In the genomic region with DNA sequence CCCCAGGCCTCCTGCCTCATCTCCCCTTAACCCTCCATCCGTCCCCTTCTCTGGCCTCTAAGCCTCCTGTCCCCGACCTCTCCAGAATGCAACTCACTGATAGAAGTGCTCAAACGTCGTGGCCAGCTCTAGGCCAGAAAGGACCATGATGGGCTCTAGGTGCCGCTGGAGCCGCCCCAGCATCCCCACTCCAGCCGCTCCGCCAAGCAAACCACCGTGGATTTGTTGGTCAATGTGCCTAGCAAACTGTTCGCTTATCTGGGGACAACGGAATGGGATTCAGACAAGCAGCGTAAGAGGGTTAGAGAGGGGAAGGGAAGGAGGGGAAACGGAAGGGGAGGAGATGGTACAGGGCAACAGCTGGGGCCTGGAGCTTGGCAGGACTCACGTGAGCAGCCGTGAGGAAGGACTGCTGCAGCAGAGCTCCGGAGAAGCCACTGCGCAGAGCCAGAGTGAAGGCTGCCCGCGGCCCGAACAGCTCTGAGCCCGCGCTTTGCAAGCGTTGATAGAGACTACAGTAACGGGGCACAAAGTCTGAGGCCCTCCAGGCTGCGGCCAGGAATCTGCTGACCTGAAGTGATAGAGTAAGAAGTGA, we compare ENCODE assay signal across 8 mouse cellular contexts. TPM values are rescaled to one million over a fixed set of nuclear protein-coding genes. Genes with fewer than 3 reads are reported as not detected.
DNase-seq lines count a peak whose midpoint lies in the region; ATAC-seq lines count a peak whose summit lies in the region.

No protein-coding gene starts in this region.

- no peak overlapping the region for H3K27ac ChIP-seq in lung, embryonic 15.5 days
- H3K27ac ChIP-seq in embryonic facial prominence, embryonic 14.5 days (replicated peaks; ENCODE audit: low read depth, low read length) = no peak overlapping the region
- peak overlapping the region; percentile 59 for H3K27ac ChIP-seq in limb, embryonic 10.5 days

- peak; percentile 58; the same call in 1 of the 2 replicates for ATAC-seq in lung, embryonic 15.5 days (ENCODE audit: borderline replicate concordance, extremely low read depth, low FRiP score, low TSS enrichment)
- peak; percentile 59; the same call in 1 of the 2 replicates for ATAC-seq in embryonic facial prominence, embryonic 14.5 days (ENCODE audit: low read depth)
- ATAC-seq in CD4-positive, CD25-positive, alpha-beta regulatory T cell, adult 4 months = no peak
- ATAC-seq in frontal cortex, adult (ENCODE audit: low TSS enrichment) = no peak

- peak overlapping the region; percentile 45 for H3K4me2 ChIP-seq in lung, embryonic 15.5 days
- peak overlapping the region; percentile 42 for H3K4me2 ChIP-seq in embryonic facial prominence, embryonic 14.5 days (ENCODE audit: low read depth, low read length)

- peaks cover 6% of the 10 kb centered on the region for H3K4me1 ChIP-seq in lung, embryonic 15.5 days
- no peaks in the 10 kb centered on the region for H3K4me1 ChIP-seq in embryonic facial prominence, embryonic 14.5 days (ENCODE audit: control insufficient read depth, insufficient read depth, low read length)
- peaks cover 24% of the 10 kb centered on the region for H3K4me1 ChIP-seq in limb, embryonic 10.5 days

- peaks cover 28% of the 10 kb centered on the region for H3K27me3 ChIP-seq in lung, embryonic 15.5 days
- peaks cover 6% of the 10 kb centered on the region; the same call in 1 of the 2 replicates for H3K27me3 ChIP-seq in embryonic facial prominence, embryonic 14.5 days (replicated peaks; ENCODE audit: control insufficient read depth, insufficient read depth, low read length)
- H3K27me3 ChIP-seq in limb, embryonic 10.5 days (ENCODE audit: low read depth, poor library complexity, severe bottlenecking) = peaks cover 46% of the 10 kb centered on the region

- no peak for DNase-seq in lung, postnatal 36 days
- DNase-seq in embryonic facial prominence, embryonic 14.5 days (ENCODE audit: low spot score) = peak; percentile 34
- DNase-seq in limb, embryonic 10.5 days (ENCODE audit: low spot score) = no peak
- DNase-seq in retina, postnatal 1 day = peak; percentile 62
- no peak for DNase-seq in layer of hippocampus, postnatal 25 days (ENCODE audit: extremely low spot score in 1 of 2, low spot score in 1 of 2)

- peak overlapping the region; percentile 25 for H3K4me3 ChIP-seq in lung, embryonic 15.5 days
- peak overlapping the region; percentile 31 for H3K4me3 ChIP-seq in embryonic facial prominence, embryonic 14.5 days (ENCODE audit: low read depth, low read length)
- peak overlapping the region; percentile 41 for H3K4me3 ChIP-seq in limb, embryonic 10.5 days

- H3K9ac ChIP-seq in lung, embryonic 15.5 days = peak overlapping the region; percentile 19
- H3K9ac ChIP-seq in embryonic facial prominence, embryonic 14.5 days (ENCODE audit: low read depth, low read length) = peak overlapping the region; percentile 41

- no peaks in the 10 kb centered on the region for H3K9me3 ChIP-seq in lung, embryonic 15.5 days
- no peaks in the 10 kb centered on the region for H3K9me3 ChIP-seq in embryonic facial prominence, embryonic 14.5 days (ENCODE audit: control insufficient read depth, low read length)
- no peaks in the 10 kb centered on the region for H3K9me3 ChIP-seq in limb, embryonic 10.5 days (replicated peaks)

- H3K36me3 ChIP-seq in lung, embryonic 15.5 days = no peaks in the 10 kb centered on the region
- H3K36me3 ChIP-seq in embryonic facial prominence, embryonic 14.5 days (ENCODE audit: control insufficient read depth, insufficient read depth, low read length) = no peaks in the 10 kb centered on the region
- no peaks in the 10 kb centered on the region for H3K36me3 ChIP-seq in limb, embryonic 10.5 days

- 17% methylated on average over 25 of the region's 25 CpGs for WGBS in lung, embryonic 15.5 days
- WGBS in embryonic facial prominence, embryonic 14.5 days = 34% methylated on average over 25 of the region's 25 CpGs
- 47% methylated on average over 25 of the region's 25 CpGs for WGBS in limb, embryonic 10.5 days

RNA-seq across cellular contexts. Expression of a gene that starts 24.0 kb away (rescaled TPM):
- polyA plus RNA-seq in lung, embryonic 15.5 days (2015; fragmentation: Nextera tagmentation; extraction: Ambion mirVana) = 43.0 and 51.3 TPM in 2 replicates
- polyA plus RNA-seq in embryonic facial prominence, embryonic 14.5 days (2014; fragmentation: Nextera tagmentation; extraction: Ambion mirVana) = 34.5 and 36.9 TPM in 2 replicates
- 70.1 and 78.6 TPM in 2 replicates for polyA plus RNA-seq in limb, embryonic 10.5 days (2016; fragmentation: Nextera tagmentation; extraction: Ambion mirVana)
- polyA plus RNA-seq in CD4-positive, CD25-positive, alpha-beta regulatory T cell, adult 4 months (2017; shearing (Covaris generic)) = 1 to 10 TPM; 6.4 to 6.9 TPM
- total RNA-seq in layer of hippocampus, postnatal 25 days (2021) = 1 to 10 TPM; 5.1 to 6.7 TPM

RNA-seq across cellular contexts. Expression of a gene that starts 25.7 kb away (rescaled TPM):
- polyA plus RNA-seq in lung, embryonic 15.5 days (2015; fragmentation: Nextera tagmentation; extraction: Ambion mirVana) = 2.9 and 3.4 TPM in 2 replicates
- polyA plus RNA-seq in embryonic facial prominence, embryonic 14.5 days (2014; fragmentation: Nextera tagmentation; extraction: Ambion mirVana) = 5.5 and 6.0 TPM in 2 replicates
- 2.4 and 5.6 TPM in 2 replicates for polyA plus RNA-seq in limb, embryonic 10.5 days (2016; fragmentation: Nextera tagmentation; extraction: Ambion mirVana)
- polyA plus RNA-seq in CD4-positive, CD25-positive, alpha-beta regulatory T cell, adult 4 months (2017; shearing (Covaris generic)) = 1 to 10 TPM; 4.2 to 5.6 TPM
- 10 to 100 TPM; 51.1 to 57.4 TPM for total RNA-seq in layer of hippocampus, postnatal 25 days (2021)

RNA-seq across cellular contexts. Expression of a gene that starts 33.0 kb away (rescaled TPM):
- polyA plus RNA-seq in lung, embryonic 15.5 days (2015; fragmentation: Nextera tagmentation; extraction: Ambion mirVana) = 0.04 and 0.11 TPM in 2 replicates
- 0.46 and 0.61 TPM in 2 replicates for polyA plus RNA-seq in embryonic facial prominence, embryonic 14.5 days (2014; fragmentation: Nextera tagmentation; extraction: Ambion mirVana)
- polyA plus RNA-seq in limb, embryonic 10.5 days (2016; fragmentation: Nextera tagmentation; extraction: Ambion mirVana) = 0.09 and 0.34 TPM in 2 replicates
- polyA plus RNA-seq in CD4-positive, CD25-positive, alpha-beta regulatory T cell, adult 4 months (2017; shearing (Covaris generic)) = under 1 TPM; 0.24 to 0.55 TPM
- total RNA-seq in layer of hippocampus, postnatal 25 days (2021) = 100 to 1,000 TPM; 112 to 124 TPM

RNA-seq across cellular contexts. Expression of a gene that starts 35.5 kb away (rescaled TPM):
- 10.4 and 10.7 TPM in 2 replicates for polyA plus RNA-seq in lung, embryonic 15.5 days (2015; fragmentation: Nextera tagmentation; extraction: Ambion mirVana)
- 10.5 and 14.0 TPM in 2 replicates for polyA plus RNA-seq in embryonic facial prominence, embryonic 14.5 days (2014; fragmentation: Nextera tagmentation; extraction: Ambion mirVana)
- polyA plus RNA-seq in limb, embryonic 10.5 days (2016; fragmentation: Nextera tagmentation; extraction: Ambion mirVana) = 8.3 and 9.0 TPM in 2 replicates
- 1 to 10 TPM; 7.3 to 8.2 TPM for polyA plus RNA-seq in CD4-positive, CD25-positive, alpha-beta regulatory T cell, adult 4 months (2017; shearing (Covaris generic))
- total RNA-seq in layer of hippocampus, postnatal 25 days (2021) = 10 to 100 TPM; 75.9 to 80.6 TPM

Comparison
In these comparisons a context has a peak if more than half of its experiments do, and no peak if none do; other contexts are left out.
1. ATAC-seq: peak in lung, embryonic 15.5 days (single experiment) and embryonic facial prominence, embryonic 14.5 days (single experiment); none in CD4-positive, CD25-positive, alpha-beta regulatory T cell, adult 4 months (single experiment) and frontal cortex, adult (single experiment).
2. DNase-seq: peak in embryonic facial prominence, embryonic 14.5 days (single experiment) and retina, postnatal 1 day (single experiment); none in lung, postnatal 36 days (single experiment), limb, embryonic 10.5 days (single experiment) and layer of hippocampus, postnatal 25 days (0 of 2).
3. Peak in every context shown above with its lines, with median percentiles within 50 percentile points of each other: H3K4me3 ChIP-seq.